Mouse (Mus musculus) ES-CJ7 (cell line): ENCODE measurements at regions not wholly inside any gene's neighbourhood (a gene's known extent, or its start where the extent isn't known, plus 50 kb on each side); places are given as distances from the start of the nearest gene placed in this dataset.

Source experiments
- DNase-seq: peaks from one replicate; pipeline ENCODE4 v3.0.0; 2011; ENCODE audit warnings: low read depth, low spot score

- DNase-seq: no peak
These were observed 220.9 kb downstream of the Arpp21 start for GRCm38 (mm10) chr9:112014796-112015195.

- no peak for DNase-seq
These were observed 241.3 kb downstream of the Arpp21 start for GRCm38 (mm10) chr9:111994401-111994800.

GRCm38 (mm10) chr9:111993844-111994243, 241.9 kb downstream of the Arpp21 start:
- no peak for DNase-seq

GRCm38 (mm10) chr9:111990060-111990459, 245.7 kb downstream of the Arpp21 start:
- no peak for DNase-seq

- DNase-seq: no peak
These were observed 272.2 kb downstream of the Arpp21 start for GRCm38 (mm10) chr9:111963405-111964037.

- DNase-seq: peak; percentile 39
These were observed 267.7 kb upstream of the Stac start for GRCm38 (mm10) chr9:111957799-111958198.

GRCm38 (mm10) chr9:111939271-111940067, 249.3 kb upstream of the Stac start:
- peak; percentile 17 for DNase-seq

GRCm38 (mm10) chr9:111932455-111932854, 242.3 kb upstream of the Stac start:
- DNase-seq: no peak

GRCm38 (mm10) chr9:111918275-111918940, 228.3 kb upstream of the Stac start:
- peak; percentile 83 for DNase-seq

GRCm38 (mm10) chr9:111916684-111917535, 226.8 kb upstream of the Stac start:
- peak; percentile 87 for DNase-seq

GRCm38 (mm10) chr9:111908806-111909205, 218.7 kb upstream of the Stac start:
- DNase-seq: no peak

- DNase-seq: no peak
These were observed 210.0 kb upstream of the Stac start for GRCm38 (mm10) chr9:111900196-111900595.

- no peak for DNase-seq
These were observed 207.5 kb upstream of the Stac start for GRCm38 (mm10) chr9:111897626-111898025.

GRCm38 (mm10) chr9:111879710-111880109, 189.6 kb upstream of the Stac start:
- DNase-seq: peak; percentile 79

- DNase-seq: peak; percentile 2
These were observed 186.7 kb upstream of the Stac start for GRCm38 (mm10) chr9:111876846-111877245.

GRCm38 (mm10) chr9:111870466-111870865, 180.3 kb upstream of the Stac start:
- DNase-seq: no peak

- no peak for DNase-seq
These were observed 179.7 kb upstream of the Stac start for GRCm38 (mm10) chr9:111869801-111870382.

GRCm38 (mm10) chr9:111858051-111858450, 167.9 kb upstream of the Stac start:
- no peak for DNase-seq

- no peak for DNase-seq
These were observed 164.8 kb upstream of the Stac start for GRCm38 (mm10) chr9:111854976-111855375.

- no peak for DNase-seq
These were observed 156.2 kb upstream of the Stac start for GRCm38 (mm10) chr9:111846366-111846765.

GRCm38 (mm10) chr9:111841151-111841550, 151.0 kb upstream of the Stac start:
- no peak for DNase-seq
